ENCODE assay signal across 26 mouse cellular contexts in genomic region chr17:35011440-35011839, GRCm38 (mm10). TPM values are rescaled to one million over a fixed set of nuclear protein-coding genes. Genes with fewer than 3 reads are reported as not detected.
A peak's percentile ranks its signal among the peaks of the same experiment; 100 is the strongest.
DNase-seq lines count a peak whose midpoint lies in the region; ATAC-seq and TF ChIP-seq lines count a peak whose summit lies in the region.
"Had no signal": no experiment of that assay in that cellular context is flagged by ENCODE, and none has a peak within 500 bp of the region (broad histone marks: within the 10 kb centered on the region; RNA-seq: fewer than 3 reads in every experiment).

No protein-coding gene starts in this region.

- H3K27me3 ChIP-seq in heart, embryonic 12.5 days (replicated peaks): no peaks in the 10 kb centered on the region
- no peaks in the 10 kb centered on the region for H3K27me3 ChIP-seq in embryonic facial prominence, embryonic 10.5 days (replicated peaks; ENCODE audit: low read depth, poor library complexity, severe bottlenecking)
- H3K27me3 ChIP-seq in limb, embryonic 12.5 days: no peaks in the 10 kb centered on the region
- H3K27me3 ChIP-seq: CH12.LX; embryonic facial prominence, embryonic 12.5 days; embryonic facial prominence, embryonic 15.5 days; Patski had no signal

- peaks cover 10% of the 10 kb centered on the region for H3K4me1 ChIP-seq in heart, embryonic 12.5 days (replicated peaks)
- H3K4me1 ChIP-seq in embryonic facial prominence, embryonic 10.5 days: no peaks in the 10 kb centered on the region
- H3K4me1 ChIP-seq in limb, embryonic 12.5 days (replicated peaks): no peaks in the 10 kb centered on the region
- H3K4me1 ChIP-seq: embryonic facial prominence, embryonic 12.5 days had no signal

- H3K4me3 ChIP-seq in heart, embryonic 12.5 days: no peak overlapping the region
- H3K4me3 ChIP-seq in embryonic facial prominence, embryonic 10.5 days: 0 out of 2 replicates have a peak overlapping the region, but pooled peaks have one; percentile 16
- no peak overlapping the region for H3K4me3 ChIP-seq in limb, embryonic 12.5 days (replicated peaks)
- H3K4me3 ChIP-seq in gastrocnemius, adult 2 months: no peak overlapping the region
- H3K4me3 ChIP-seq: embryonic facial prominence, embryonic 12.5 days; embryonic facial prominence, embryonic 15.5 days had no signal

- peak overlapping the region; percentile 17; the same call in 1 of the 2 replicates for H3K9ac ChIP-seq in heart, embryonic 12.5 days
- 0 out of 2 replicates have a peak overlapping the region, but pooled peaks have one; percentile 8 for H3K9ac ChIP-seq in limb, embryonic 12.5 days (replicated peaks)
- H3K9ac ChIP-seq: embryonic facial prominence, embryonic 12.5 days; embryonic facial prominence, embryonic 15.5 days; forebrain, postnatal 0 days; hindbrain, embryonic 14.5 days had no signal

- 88% methylated on average over 8 of the region's 8 CpGs for WGBS in heart, embryonic 12.5 days
- WGBS in embryonic facial prominence, embryonic 10.5 days: 90% methylated on average over 8 of the region's 8 CpGs
- 91% methylated on average over 8 of the region's 8 CpGs for WGBS in limb, embryonic 12.5 days

- H3K36me3 ChIP-seq in heart, embryonic 12.5 days: peaks cover 98% of the 10 kb centered on the region
- peaks cover 100% of the 10 kb centered on the region for H3K36me3 ChIP-seq in embryonic facial prominence, embryonic 10.5 days (replicated peaks)
- H3K36me3 ChIP-seq in limb, embryonic 12.5 days: peaks cover 100% of the 10 kb centered on the region

- ATAC-seq in heart, embryonic 12.5 days (ENCODE audit: insufficient number of reproducible peaks, low FRiP score): no peak
- no peak for ATAC-seq in limb, embryonic 12.5 days (ENCODE audit: insufficient number of reproducible peaks, insufficient read depth, low FRiP score, low TSS enrichment, low read depth)
- ATAC-seq: forebrain, embryonic 14.5 days; forebrain, postnatal 0 days; hindbrain, postnatal 0 days; inflammation-experienced regulatory T-cells, adult 6 months; intestine, embryonic 16.5 days; Patski had no signal

- no peak overlapping the region for H3K27ac ChIP-seq in heart, embryonic 12.5 days (ENCODE audit: poor library complexity, severe bottlenecking)
- no peak overlapping the region for H3K27ac ChIP-seq in embryonic facial prominence, embryonic 10.5 days (replicated peaks)
- no peak overlapping the region for H3K27ac ChIP-seq in limb, embryonic 12.5 days
- no peak overlapping the region for H3K27ac ChIP-seq in gastrocnemius, adult 2 months
- H3K27ac ChIP-seq: embryonic facial prominence, embryonic 12.5 days; embryonic facial prominence, embryonic 15.5 days; hindbrain, embryonic 14.5 days; hindbrain, postnatal 0 days had no signal

- peak; percentile 45 for DNase-seq in cerebellum, adult 9-11 months
- no peak for DNase-seq in cerebellum, postnatal 4 days (ENCODE audit: low spot score in 2 of 2)
- DNase-seq in heart, adult 18-20 months: no peak
- no peak for DNase-seq in embryonic facial prominence, embryonic 10.5 days (ENCODE audit: low spot score)
- DNase-seq in gastrocnemius, adult 2 months: no peak
- DNase-seq: adrenal gland, postnatal 10 days; adrenal gland, postnatal 36 days; B cell, adult 2 months; forebrain, postnatal 0 days; gastrocnemius, postnatal 10 days; gastrocnemius, postnatal 36 days; kidney, adult 18-20 months had no signal

- H3K9me3 ChIP-seq in heart, embryonic 12.5 days (replicated peaks): no peaks in the 10 kb centered on the region
- no peaks in the 10 kb centered on the region for H3K9me3 ChIP-seq in embryonic facial prominence, embryonic 10.5 days
- H3K9me3 ChIP-seq in limb, embryonic 12.5 days: no peaks in the 10 kb centered on the region
- H3K9me3 ChIP-seq: embryonic facial prominence, embryonic 12.5 days; embryonic facial prominence, embryonic 15.5 days; G1E had no signal

- H3K4me2 ChIP-seq in heart, embryonic 12.5 days: no peak overlapping the region
- no peak overlapping the region for H3K4me2 ChIP-seq in limb, embryonic 12.5 days
- H3K4me2 ChIP-seq: embryonic facial prominence, embryonic 12.5 days; embryonic facial prominence, embryonic 15.5 days; hindbrain, embryonic 14.5 days had no signal

- intact Hi-C loops in gastrocnemius, adult 2 months (cut with DNase I): no loop called here

- no peak for TF ChIP-seq CTCF in gastrocnemius, adult 2 months (IDR thresholded peaks at IDR 0.05)

RNA-seq across cellular contexts. Expression of gene Vwa7, which starts 4.9 kb away (rescaled TPM):
- 0.32 and 0.37 TPM in 2 replicates for polyA plus RNA-seq in heart, embryonic 12.5 days (2016; fragmentation: Nextera tagmentation; extraction: Ambion mirVana)
- total RNA-seq in heart, adult 18-20 months (2021): 10 to 100 TPM; 13.1 to 14.1 TPM
- polyA plus RNA-seq in embryonic facial prominence, embryonic 10.5 days (2016; fragmentation: Nextera tagmentation; extraction: Ambion mirVana): 0.18 and 0.21 TPM in 2 replicates
- 0.10 and 0.13 TPM in 2 replicates for polyA plus RNA-seq in limb, embryonic 12.5 days (2016; fragmentation: Nextera tagmentation; extraction: Ambion mirVana)
- total RNA-seq in gastrocnemius, adult 2 months (2021): 10 to 100 TPM in 1 of 2 experiments, 1 to 10 TPM in 1; 7.8 to 14.4 TPM

RNA-seq across cellular contexts. Expression of gene Vars, which starts 10.7 kb away (rescaled TPM):
- 82.6 TPM in 2 replicates for polyA plus RNA-seq in heart, embryonic 12.5 days (2016; fragmentation: Nextera tagmentation; extraction: Ambion mirVana)
- 10 to 100 TPM; 32.4 to 35.1 TPM for total RNA-seq in heart, adult 18-20 months (2021)
- polyA plus RNA-seq in embryonic facial prominence, embryonic 10.5 days (2016; fragmentation: Nextera tagmentation; extraction: Ambion mirVana): 197 and 223 TPM in 2 replicates
- polyA plus RNA-seq in limb, embryonic 12.5 days (2016; fragmentation: Nextera tagmentation; extraction: Ambion mirVana): 169 and 171 TPM in 2 replicates
- total RNA-seq in gastrocnemius, adult 2 months (2021): 10 to 100 TPM; 31.0 to 35.2 TPM

RNA-seq across cellular contexts. Expression of gene Sapcd1, which starts 16.4 kb away (rescaled TPM):
- 2.4 and 2.6 TPM in 2 replicates for polyA plus RNA-seq in heart, embryonic 12.5 days (2016; fragmentation: Nextera tagmentation; extraction: Ambion mirVana)
- total RNA-seq in heart, adult 18-20 months (2021): not detected
- 4.2 and 5.6 TPM in 2 replicates for polyA plus RNA-seq in embryonic facial prominence, embryonic 10.5 days (2016; fragmentation: Nextera tagmentation; extraction: Ambion mirVana)
- polyA plus RNA-seq in limb, embryonic 12.5 days (2016; fragmentation: Nextera tagmentation; extraction: Ambion mirVana): 3.2 and 3.3 TPM in 2 replicates
- not detected for total RNA-seq in gastrocnemius, adult 2 months (2021)
- total RNA-seq: gastrocnemius, postnatal 36 days; heart, postnatal 25 days; hematopoietic stem cell, adult 5-6 weeks had no signal

RNA-seq across cellular contexts. Expression of gene Lsm2, which starts 29.8 kb away (rescaled TPM):
- 143 and 145 TPM in 2 replicates for polyA plus RNA-seq in heart, embryonic 12.5 days (2016; fragmentation: Nextera tagmentation; extraction: Ambion mirVana)
- 10 to 100 TPM; 16.3 to 18.0 TPM for total RNA-seq in heart, adult 18-20 months (2021)
- 339 and 361 TPM in 2 replicates for polyA plus RNA-seq in embryonic facial prominence, embryonic 10.5 days (2016; fragmentation: Nextera tagmentation; extraction: Ambion mirVana)
- polyA plus RNA-seq in limb, embryonic 12.5 days (2016; fragmentation: Nextera tagmentation; extraction: Ambion mirVana): 222 and 234 TPM in 2 replicates
- total RNA-seq in gastrocnemius, adult 2 months (2021): 10 to 100 TPM; 15.2 to 17.0 TPM

RNA-seq across cellular contexts. Expression of gene Msh5, which starts 35.1 kb away (rescaled TPM):
- 3.5 and 4.9 TPM in 2 replicates for polyA plus RNA-seq in heart, embryonic 12.5 days (2016; fragmentation: Nextera tagmentation; extraction: Ambion mirVana)
- not detected for total RNA-seq in heart, adult 18-20 months (2021)
- polyA plus RNA-seq in embryonic facial prominence, embryonic 10.5 days (2016; fragmentation: Nextera tagmentation; extraction: Ambion mirVana): 3.9 and 4.4 TPM in 2 replicates
- polyA plus RNA-seq in limb, embryonic 12.5 days (2016; fragmentation: Nextera tagmentation; extraction: Ambion mirVana): 2.9 and 3.4 TPM in 2 replicates
- total RNA-seq in gastrocnemius, adult 2 months (2021): not detected
